Mouse (Mus musculus) layer of hippocampus, adult 8-10 months (tissue): Measurements from ENCODE around the gene Shld2. TPM values are rescaled to one million over a fixed set of nuclear protein-coding genes. Genes with fewer than 3 reads are reported as not detected.

Experiments used
- DNase-seq, 2 experiments: peaks; one replicate each; pipeline ENCODE4 v3.0.0; 2022; ENCODE audit warnings: low spot score in 2 of 2
- total RNA-seq, 4 experiments: library from RNA; stranded (reverse); gene quantifications; 2 replicates each; pipeline ENCODE4 v1.2.4; 2022

The Shld2 gene
- total RNA-seq, 4 experiments from 2014 or later = 11.4 to 14.1 (median 12.8) TPM

DNA sequence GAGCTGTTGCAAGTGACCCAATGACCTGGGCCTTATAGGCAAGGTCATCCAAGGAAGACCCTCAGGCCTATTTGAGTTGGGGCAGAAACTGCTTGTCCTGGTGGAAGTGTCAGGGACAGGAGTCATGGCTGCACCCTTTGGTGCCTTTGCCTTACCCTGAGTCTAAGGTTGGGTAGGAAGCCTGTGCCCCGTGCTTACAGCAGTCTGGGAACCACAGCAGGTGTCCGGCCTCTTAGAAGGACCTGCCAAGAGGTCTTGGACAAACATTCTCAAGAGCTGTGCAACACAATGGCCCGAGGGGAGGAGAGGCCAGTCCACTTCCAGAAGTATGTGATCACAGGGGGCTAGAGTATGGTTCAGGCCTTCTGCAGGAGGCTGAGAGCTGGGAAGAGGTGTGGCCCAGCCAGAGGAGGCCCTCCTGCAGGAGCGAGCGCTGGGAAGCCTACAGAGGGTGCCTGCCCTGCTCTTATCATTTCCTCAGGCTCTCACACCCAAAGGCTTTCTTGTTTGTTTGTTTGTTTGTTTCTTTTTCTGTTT, 86.9 kb downstream of the Shld2 start:
- no peak for DNase-seq

DNA sequence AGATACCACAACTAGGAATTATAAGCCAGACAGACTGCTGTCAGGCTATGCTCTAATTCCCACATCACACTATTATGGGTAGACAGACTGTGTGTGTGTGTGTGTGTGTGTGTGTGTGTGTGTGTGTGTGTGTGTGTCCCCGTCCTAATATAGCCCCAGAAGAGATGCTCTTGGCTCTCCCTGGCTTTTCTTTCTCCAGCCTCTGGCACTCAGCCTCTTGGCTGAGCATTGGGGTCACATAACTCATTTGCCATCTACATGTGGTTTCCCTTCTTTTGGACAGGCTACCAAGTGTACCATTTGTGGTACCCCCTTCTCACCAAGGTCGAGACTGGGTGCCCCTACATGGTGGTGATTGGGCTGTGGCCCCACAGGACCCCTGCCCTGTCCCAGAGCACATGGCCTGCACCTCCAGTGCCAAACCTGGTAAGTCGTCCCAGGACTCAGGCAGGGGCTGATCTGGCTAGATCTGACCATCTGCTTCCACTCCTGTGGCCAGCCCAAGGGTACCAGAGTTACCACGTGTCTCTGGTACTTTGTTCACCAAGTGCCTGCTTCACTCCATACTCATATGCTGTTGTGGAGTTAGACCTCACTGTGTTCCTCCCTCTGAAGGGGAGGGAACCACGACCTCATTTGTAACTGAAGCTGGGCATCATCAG, 88.7 kb downstream of the Shld2 start:
- no peak for DNase-seq

DNA sequence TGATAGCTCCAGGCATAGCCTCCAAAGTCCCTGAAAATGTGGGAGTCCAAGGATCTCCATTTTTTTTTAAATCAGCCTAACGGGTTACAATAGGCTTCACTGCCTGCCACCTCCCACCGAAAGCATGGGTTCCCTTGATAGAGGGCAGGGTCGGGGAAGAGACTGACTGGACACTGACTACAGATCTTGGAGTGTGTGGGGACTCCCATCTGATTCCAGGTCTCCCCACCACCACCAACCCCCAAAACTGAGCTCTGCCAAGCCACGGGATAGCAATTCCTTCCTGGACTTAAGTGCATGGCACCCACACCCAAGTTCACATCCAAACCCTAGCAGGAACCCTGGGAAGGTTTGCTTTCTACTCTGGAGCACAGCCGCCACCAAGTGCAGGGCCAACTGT, 89.9 kb downstream of the Shld2 start:
- no peak for DNase-seq

DNA sequence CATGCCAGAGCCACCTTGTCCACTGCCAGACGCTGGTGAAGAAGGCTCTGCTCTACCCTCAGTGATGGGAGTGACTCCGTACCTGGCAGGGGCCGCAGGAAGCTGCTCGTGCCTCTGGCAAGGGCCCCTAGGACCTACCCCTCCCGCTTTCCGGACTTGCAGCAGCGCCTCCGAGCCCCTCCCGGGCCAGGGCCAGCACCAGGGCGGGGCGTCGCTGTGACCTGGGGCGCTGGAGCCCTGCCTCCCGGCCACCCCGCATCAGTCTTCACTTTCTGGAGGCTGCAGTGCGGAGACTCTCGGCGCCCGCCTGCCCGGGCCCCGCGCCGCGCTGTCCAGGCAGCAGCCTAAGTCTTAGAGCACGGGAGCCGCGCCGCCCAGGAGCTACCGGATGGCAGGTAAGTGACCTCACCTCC, 90.5 kb downstream of the Shld2 start:
- no peak for DNase-seq

DNA sequence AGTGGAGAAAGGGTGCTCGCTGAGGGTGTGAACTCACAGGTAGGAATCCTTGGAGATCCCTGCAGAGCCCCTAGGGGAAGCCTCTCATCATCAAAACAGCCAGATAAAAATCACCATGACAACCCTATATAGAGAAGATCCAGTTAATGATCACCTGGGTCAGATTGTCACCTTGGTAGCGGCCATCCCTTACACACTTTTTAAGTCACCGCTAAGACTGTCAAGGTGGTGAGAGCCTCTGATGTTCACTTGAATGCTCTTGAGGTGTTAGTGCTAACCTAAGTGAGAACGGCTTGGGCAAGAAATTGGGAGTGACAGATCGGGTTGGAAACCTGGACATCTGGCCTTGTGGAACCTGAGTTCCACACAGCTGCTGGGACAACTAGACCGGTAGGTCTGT, 91.0 kb downstream of the Shld2 start, which contains the start of gene Syt15:
Gene Syt15 (plus strand): TSS at position 301 of the 400 bp plus-strand sequence.
- no peak for DNase-seq

DNA sequence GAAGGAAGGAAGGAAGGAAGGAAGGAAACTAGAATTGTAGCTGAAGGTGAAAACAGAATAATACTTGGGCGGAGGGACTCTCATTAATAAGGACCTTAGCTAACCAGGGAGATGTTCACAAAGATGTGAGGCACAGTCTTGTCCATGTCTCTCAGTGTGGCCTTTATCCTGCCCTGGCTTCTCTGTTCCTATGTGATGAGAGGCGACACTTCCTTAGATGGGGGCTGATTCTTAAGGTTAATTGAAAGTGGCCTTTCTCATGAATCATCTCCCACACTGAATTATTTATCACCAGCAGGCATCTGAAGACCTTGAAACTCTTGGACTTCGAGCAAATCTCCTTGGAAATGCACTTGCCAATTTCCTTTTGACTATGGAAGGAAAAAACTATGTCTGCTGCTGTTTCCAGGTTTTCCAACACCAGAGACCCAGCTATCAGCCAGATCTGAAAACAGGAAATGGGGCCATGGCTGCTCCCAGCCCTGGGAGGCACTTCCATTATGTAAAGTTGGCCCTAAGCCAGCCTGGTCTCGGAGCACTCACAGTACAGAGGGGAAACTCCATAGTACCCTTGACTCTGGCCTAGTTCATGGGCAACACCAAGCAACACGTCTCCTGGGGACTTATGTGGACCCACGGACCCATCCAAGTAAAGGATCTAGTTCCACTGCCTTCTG, 94.7 kb downstream of the Shld2 start:
- no peak for DNase-seq

DNA sequence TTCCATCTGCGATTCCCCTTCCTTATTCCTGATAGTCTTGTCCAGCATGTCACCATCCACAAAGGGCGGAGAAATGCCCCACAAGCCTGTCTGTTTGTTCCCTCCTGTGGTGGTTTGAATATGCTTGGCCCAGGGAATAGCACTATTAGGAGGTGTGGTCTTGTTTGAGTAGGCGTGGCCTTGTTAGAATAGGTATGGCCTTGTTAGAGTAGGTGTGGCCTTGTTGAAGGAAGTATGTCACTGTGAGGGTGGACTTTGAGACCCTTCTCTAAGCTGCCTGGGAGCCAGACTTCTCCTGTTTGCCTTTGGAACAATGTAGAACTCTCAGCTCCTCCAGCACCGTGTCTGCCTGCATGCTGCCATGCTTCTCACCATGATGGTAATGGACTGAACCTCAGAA, 100.4 kb downstream of the Shld2 start:
- no peak for DNase-seq

DNA sequence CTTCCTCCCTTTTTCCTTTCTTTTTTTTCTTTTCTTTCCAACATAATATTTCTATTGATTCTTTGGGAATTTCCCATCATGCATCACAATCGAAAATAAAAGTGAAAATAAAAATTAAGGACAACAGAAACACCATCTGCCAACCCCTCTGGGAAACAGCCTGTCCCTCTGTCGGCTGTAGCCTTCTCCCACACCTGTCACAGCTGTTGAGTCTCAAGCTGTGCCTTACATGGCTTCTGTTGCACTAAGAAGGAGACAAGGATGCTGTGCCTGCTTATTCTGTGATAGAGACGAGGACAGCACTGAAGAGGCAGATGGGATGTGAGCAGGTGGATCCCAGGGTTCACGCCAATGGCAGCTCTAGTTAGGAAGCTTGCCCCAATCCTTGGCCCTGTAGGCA, 101.2 kb downstream of the Shld2 start:
- no peak for DNase-seq

DNA sequence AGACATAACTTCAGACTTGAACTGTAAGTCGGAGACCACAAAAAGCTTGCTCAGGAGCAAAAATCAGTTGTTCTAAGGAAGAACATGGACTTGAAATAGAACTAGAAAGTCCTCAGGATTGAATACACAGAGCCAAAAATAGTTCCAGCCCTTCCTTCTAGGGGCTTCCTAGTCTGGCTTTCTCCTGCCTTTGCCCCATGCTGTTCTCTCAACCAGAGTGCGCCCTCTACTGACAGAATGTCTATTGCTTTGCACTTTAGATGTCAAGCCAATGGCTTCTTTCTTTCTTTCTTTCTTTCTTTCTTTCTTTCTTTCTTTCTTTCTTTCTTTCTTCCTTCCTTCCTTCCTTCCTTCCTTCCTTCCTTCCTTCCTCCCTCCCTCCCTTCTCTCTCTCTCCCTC, 101.6 kb downstream of the Shld2 start:
- DNase-seq = no peak

DNA sequence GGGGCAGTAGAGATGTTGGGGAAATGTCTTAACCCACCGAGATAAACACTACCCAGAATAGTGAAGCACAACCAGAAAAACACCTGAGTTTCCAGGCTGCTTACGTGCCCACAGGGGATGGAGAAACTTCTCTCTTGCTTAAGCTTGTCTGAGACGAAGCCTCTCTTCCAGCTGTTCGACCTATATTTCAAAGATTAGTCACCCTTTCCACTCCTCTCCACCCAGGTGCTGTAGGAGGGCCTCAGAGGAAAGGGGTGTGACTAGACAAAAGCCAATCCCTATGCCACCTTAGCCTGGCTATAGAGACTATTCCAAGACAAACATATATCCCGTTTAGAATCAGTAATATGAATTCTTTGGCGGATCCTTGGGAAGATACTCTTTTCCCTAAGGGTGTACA, 102.3 kb downstream of the Shld2 start:
- no peak for DNase-seq

DNA sequence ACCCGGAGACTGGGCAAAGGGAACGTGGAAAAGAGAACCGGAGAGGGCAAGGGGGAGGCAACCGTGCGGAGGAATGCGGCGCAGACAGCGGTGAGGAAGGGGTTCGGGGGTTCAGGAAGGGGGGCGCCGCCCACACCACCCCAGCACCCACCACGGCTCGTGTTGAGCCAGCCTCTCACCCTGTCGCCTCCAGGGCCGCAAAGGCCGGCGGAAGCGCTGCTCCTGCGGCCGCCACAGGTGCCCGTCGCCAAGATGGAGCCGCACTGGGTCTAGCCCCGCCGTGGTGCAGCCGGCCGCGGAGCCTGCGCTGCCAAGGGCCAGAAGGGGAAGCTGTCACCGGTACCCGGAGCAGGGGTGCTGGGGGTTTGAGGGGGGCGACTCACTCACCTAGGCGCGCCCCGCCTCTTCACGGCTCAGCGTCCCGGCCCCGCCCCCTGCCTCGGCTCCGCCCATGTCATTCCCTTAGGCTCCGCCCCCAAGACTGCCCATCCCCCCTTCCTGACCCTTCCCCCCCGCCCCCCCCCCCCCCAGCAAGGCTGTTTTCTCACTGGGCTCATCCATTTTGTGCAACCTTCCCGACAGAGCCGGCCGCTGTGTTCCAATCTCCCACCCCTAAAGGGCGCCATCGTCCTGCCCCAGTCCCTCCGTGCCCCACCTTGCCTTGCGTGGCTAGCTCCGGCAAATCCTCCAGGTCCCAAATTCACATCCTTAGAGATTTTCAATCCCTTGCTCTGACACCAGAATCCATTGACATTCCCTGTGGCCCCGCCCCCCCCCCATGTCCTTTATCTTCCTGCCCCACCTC, 108.9 kb downstream of the Shld2 start, which contains the start of gene Gprin2:
Gene Gprin2 (minus strand): TSS at position 423 of the 805 bp plus-strand sequence.
- no peak for DNase-seq

DNA sequence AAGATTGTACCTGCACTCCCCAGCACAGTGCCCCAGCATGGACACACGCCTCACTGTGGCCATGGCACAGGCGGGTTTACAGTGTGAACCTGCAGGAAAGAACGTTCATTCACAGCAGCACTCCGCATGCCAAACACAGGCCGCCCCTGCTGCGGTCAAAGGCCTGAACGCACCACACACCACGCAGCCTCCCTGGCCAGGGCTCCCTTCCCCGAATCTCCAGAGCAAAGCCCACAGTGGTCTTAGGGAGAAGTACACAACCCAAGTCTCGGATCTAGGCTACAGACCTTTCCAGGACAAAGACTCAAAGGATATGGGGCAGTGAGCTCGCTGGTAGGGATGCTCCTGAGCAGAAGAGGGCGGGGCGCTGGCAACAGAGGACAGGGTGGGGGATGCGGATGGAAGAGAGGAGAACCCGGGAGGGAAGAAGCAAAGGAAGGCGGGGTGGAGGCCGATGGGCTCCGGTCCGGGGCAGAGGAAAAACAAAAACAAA, 109.5 kb downstream of the Shld2 start:
- DNase-seq = no peak

DNA sequence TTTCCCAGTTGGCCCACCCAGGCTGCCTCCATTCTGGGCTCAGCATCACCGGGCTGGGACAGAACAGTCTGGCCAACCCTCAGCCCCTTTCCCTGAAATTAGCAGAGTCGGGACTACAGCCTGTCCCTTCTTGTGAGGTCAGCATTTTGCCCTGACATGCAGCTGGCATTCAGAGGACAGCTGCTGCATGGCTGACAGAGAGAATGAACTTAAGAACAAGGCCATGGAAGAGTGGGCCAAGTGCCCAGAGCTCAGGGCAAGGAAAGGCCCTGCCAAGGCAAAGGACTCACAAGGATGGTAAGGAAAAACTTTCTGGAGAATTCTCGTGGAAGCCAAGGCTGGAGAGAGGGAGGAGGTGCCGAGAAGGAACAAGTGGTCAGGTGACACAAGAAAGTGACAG, 113.6 kb downstream of the Shld2 start:
- no peak for DNase-seq

DNA sequence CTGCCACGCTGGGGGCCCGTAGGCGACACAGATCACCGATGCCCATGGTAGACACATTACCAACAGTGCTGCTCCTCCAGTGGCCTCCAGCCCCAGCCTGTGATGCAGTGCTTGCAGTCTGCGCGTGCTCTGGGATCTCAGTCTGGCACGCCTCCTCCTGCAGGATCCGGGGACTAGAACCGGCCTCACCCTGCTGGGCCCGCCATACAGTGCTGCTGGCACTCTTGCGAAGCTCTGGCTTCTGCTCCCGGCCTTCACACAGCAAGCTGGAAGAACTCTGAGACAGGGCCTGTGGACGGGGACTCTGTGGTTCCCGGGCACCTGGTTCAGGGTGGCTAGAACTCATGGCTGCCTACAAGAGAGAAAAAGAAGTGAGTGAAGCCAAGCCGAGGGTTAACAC, 114.8 kb downstream of the Shld2 start:
- no peak for DNase-seq

DNA sequence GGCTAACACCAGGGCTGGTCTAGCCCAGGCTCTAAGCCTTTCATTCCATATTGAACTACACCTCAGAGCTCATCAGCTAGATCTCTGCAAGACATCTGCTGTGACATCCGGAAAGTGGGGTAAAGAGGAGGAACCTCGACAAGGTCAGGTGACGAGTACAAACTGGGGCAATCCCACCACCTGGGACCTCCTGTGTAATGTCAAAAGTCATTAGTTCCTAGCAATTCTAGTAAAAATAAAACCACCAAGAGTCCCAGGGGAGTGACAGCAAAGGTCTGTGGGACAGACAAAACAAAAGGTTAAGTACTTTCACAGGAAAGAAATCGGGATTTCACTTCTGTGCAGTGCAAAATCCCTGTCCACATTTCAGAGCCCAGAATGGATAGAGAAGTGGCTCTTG, 116.4 kb downstream of the Shld2 start:
- DNase-seq = no peak

DNA sequence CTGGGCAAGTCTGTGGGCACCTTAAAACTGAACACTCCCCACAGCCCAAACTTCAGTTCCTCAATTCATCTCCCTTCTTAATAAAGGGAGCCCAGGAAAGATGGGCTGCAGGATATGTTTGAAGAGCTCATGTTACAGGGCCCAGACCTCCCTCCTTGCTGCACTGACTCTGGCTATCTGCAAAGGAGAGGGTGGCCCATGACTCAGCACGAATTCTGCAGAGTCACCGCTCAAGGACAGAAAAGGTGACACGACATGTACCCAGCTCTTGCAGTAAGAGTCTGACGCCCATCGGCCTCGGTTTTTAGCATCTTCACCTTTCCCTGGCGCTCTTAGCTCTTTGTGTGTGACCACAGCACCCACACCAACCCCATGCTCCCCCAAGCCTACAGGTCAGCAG, 119.9 kb downstream of the Shld2 start:
- DNase-seq = no peak

DNA sequence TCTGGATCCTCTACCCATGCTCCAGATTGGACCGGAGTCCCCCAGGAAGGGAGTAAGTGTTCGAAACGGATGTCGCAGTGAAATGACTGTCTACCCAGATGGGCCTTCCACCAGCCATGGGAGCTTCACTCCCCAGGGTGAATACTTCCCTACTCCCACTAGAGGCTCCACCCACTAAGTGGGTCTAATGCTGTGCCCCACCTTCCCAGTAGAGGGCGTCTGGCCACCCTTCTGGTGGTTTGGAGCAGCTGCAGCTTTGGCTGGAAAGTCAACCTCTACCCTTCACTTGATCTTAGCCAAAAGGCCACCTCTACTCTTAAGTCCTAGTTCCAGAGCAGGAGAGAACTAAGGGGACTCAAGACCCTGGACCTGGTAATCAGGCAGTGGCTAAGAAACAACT, 121.7 kb downstream of the Shld2 start:
- DNase-seq = no peak

Other genes starting within 250 kb of the Shld2 start
- 1 to 10 TPM in 2 of 4 experiments, under 1 TPM in 2; 0.43 to 1.6 (median 1.0) TPM for gene Anxa8, start 224.5 kb downstream of the Shld2 start, total RNA-seq
- gene A630023A22Rik, start 207.7 kb downstream of the Shld2 start, total RNA-seq = not detected
- not detected for gene Npy4r, start 158.0 kb downstream of the Shld2 start, total RNA-seq
- gene Gprin2, start 108.8 kb downstream of the Shld2 start, total RNA-seq = 1 to 10 TPM; 1.2 to 3.0 (median 2.2) TPM
- under 1 TPM; 0.43 to 1.00 (median 0.59) TPM for gene Syt15, start 90.9 kb downstream of the Shld2 start, total RNA-seq
- gene Glud1, start 234 bp upstream of the Shld2 start, total RNA-seq = 100 to 1,000 TPM; 294 to 321 (median 311) TPM
- gene Fam25c, start 44.9 kb upstream of the Shld2 start, total RNA-seq = not detected
- 1 to 10 TPM; 4.2 to 7.4 (median 4.9) TPM for gene Sncg, start 64.3 kb upstream of the Shld2 start, total RNA-seq
- 1 to 10 TPM; 4.8 to 6.0 (median 5.0) TPM for gene Mmrn2, start 65.0 kb upstream of the Shld2 start, total RNA-seq
- gene Bmpr1a, start 192.8 kb upstream of the Shld2 start, total RNA-seq = 10 to 100 TPM; 35.9 to 42.7 (median 37.0) TPM
- gene 9230112D13Rik, start 212.3 kb upstream of the Shld2 start, total RNA-seq = not detected